Mouse (Mus musculus) C2C12 (cell line): ENCODE data around the gene Clns1a. TPM values are rescaled to one million over a fixed set of nuclear protein-coding genes. Genes with fewer than 3 reads are reported as not detected.

ENCODE experiments used
- H3K27me3 ChIP-seq: one replicate; pipeline ENCODE4 v1.6.1; 2011; ENCODE audit not compliant: control insufficient read depth, insufficient read depth, insufficient read length
- H3K36me3 ChIP-seq: one replicate; pipeline ENCODE4 v1.6.1; 2011; ENCODE audit not compliant: control insufficient read depth, insufficient read depth
- H3K4me3 ChIP-seq: one replicate; pipeline ENCODE4 v1.5.1; 2011; ENCODE audit warnings: mild to moderate bottlenecking, control low read depth; ENCODE audit not compliant: poor library complexity, insufficient read depth, severe bottlenecking
- H3K79me2 ChIP-seq: one replicate; pipeline ENCODE4 v1.6.1; 2011; ENCODE audit not compliant: control insufficient read depth, insufficient read depth
- H3K79me3 ChIP-seq: one replicate; pipeline ENCODE4 v1.6.1; 2011; ENCODE audit warnings: low read depth, control low read depth
- H3ac ChIP-seq: one replicate; pipeline ENCODE3; 2011; ENCODE audit warnings: low read depth; ENCODE audit not compliant: control insufficient read depth, insufficient read length
- CEBPB ChIP-seq: IDR thresholded peaks from one replicate; pipeline ENCODE4 v1.6.1; 2011; ENCODE audit warnings: low read depth, mild to moderate bottlenecking, control low read depth, moderate library complexity
- CTCF ChIP-seq: IDR thresholded peaks from one replicate; pipeline ENCODE4 v1.5.1; 2011; ENCODE audit not compliant: control insufficient read depth, insufficient read depth, insufficient read length
- FOSL1 ChIP-seq: IDR thresholded peaks from one replicate; pipeline ENCODE4 v1.8.0; 2011; ENCODE audit warnings: mild to moderate bottlenecking, low read length; ENCODE audit not compliant: poor library complexity, insufficient read depth, severe bottlenecking
- MAX ChIP-seq: IDR thresholded peaks from one replicate; pipeline ENCODE4 v1.6.1; 2011; ENCODE audit warnings: mild to moderate bottlenecking, control low read depth
- MYOD1 ChIP-seq: IDR thresholded peaks from one replicate; pipeline ENCODE4 v1.6.1; 2011; ENCODE audit warnings: low read depth; ENCODE audit not compliant: control insufficient read depth, insufficient read length
- MYOG ChIP-seq: IDR thresholded peaks from one replicate; pipeline ENCODE4 v1.6.1; 2011; ENCODE audit not compliant: control insufficient read depth, insufficient read length; ENCODE audit errors: extremely low read depth
- USF1 ChIP-seq: IDR thresholded peaks from one replicate; pipeline ENCODE4 v1.6.1; 2011; ENCODE audit warnings: low read depth, mild to moderate bottlenecking, control low read depth, moderate library complexity
- polyA plus RNA-seq: library from polyadenylated mRNA; unstranded; fragments of >200 nt; fragmentation: generic; extraction: Trizol; gene quantifications from one replicate; pipeline ENCODE4 v1.2.1, GENCODE M21; 2012; ENCODE audit warnings: missing spikeins

Gene Clns1a
- polyA plus RNA-seq, 1 experiment = 66.5 TPM

DNA sequence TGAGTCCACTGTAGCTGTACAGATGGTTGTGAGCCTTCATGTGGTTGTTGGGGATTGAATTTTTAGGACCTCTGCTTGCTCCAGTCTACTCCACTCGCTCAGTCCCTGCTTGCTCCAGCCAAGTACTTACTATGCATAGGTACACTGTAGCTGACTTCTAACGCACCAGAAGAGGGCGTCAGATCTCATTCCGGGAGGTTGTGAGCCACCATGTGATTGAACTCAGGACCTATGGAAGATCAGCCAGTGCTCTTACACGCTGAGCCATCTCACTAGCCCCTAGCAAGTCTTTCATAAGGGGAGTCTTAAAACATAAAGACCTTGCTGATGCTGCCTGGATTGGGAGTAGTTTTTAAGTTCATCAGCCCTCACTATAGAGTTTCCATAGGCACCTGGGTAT lies 23.7 kb downstream of the Clns1a start:
- Histone ChIP-seq H3K79me2 (no peaks in the 10 kb centered on the region), H3ac (no peak overlapping the region), H3K27me3 (no peaks in the 10 kb centered on the region), H3K36me3 (peaks cover 20% of the 10 kb centered on the region), H3K4me3 (no peak overlapping the region), H3K79me3 (no peaks in the 10 kb centered on the region)
- no peak for TF ChIP-seq MAX
- no peak for TF ChIP-seq MYOG

DNA sequence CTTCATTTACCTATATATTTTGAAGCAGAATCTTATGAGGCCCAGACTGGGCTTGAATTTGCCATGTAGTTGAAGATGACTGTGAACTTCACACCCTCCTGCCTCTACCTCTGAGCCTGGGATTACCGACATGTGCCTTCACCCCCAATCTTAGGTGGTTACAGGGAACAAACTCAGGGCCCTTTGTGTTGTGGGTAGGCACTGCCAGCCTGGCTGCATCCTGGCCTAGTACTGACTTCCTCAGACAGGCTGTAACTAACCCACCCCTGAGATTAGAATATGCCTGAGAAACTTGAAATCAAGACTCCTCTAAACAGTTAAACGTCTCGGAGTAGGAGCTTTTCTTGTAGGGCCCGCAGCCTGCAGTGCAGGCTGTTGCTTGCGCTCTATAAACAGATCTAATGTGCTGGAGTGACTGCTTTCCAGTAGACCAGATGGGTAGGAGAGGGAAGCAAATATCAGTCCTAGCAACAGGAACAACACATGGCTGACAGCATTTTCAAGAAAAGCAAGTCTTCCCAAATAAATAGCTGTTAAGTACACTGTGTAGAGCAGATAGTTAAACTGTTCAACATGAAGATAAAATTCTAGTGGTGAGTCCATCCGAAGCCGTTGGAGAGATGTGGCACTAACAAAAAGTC lies 26.0 kb downstream of the Clns1a start:
- no peak overlapping the region for H3K4me3 ChIP-seq

DNA sequence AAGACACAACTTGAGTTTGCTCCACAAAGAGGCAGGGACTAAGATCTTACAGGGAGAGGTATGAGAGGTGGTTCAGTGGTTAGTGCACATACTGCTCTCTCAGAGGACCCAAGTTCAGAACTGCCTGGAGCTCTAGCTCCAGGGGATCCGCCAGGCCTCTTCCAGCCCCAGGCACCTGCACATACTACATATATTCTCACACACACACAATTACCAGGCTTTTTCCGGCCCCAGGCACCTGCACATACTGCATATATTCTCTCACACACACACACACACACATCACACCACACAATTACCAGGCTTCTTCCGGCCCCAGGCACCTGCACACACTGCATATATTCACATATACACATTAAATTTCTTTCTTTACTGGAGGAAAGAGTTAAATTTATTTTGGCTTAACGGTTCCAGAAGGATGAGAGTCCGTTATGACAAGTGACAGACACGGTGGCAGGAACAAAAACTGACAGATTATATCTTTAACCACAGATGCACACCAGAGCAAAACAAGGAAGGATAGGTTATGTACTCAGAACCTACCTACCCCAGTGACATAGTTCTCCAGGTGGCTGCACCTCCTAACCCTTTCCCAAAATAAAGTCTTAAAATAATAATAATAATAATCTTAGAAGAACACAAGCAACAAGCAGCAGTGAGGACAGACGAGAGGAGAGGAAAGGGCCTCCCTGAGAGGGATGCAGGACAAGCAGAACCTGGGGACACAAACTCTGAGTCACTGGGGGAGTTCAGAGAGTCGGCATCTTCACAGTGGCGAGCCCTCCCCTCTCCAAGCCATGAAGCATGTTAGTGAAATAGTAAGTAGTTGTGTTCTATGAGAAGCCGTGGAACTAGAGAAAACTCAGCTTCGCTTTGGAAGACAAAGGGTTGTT lies 27.5 kb downstream of the Clns1a start:
- Histone ChIP-seq H3K79me3 (no peaks in the 10 kb centered on the region), H3K27me3 (no peaks in the 10 kb centered on the region), H3K36me3 (peaks cover under 1% of the 10 kb centered on the region), H3K4me3 (no peak overlapping the region), H3K79me2 (no peaks in the 10 kb centered on the region), H3ac (no peak overlapping the region)
- TF ChIP-seq CEBPB (no peak), USF1 (no peak), MYOD1 (no peak), FOSL1 (no peak), MYOG (no peak), CTCF (no peak)

More for the DNA sequence above, 26.0 kb downstream of the Clns1a start:
- H3K79me2 ChIP-seq = no peaks in the 10 kb centered on the region
- H3K36me3 ChIP-seq = peaks cover 7% of the 10 kb centered on the region
- H3K27me3 ChIP-seq = no peaks in the 10 kb centered on the region
- H3ac ChIP-seq = no peak overlapping the region
- H3K79me3 ChIP-seq = no peaks in the 10 kb centered on the region
- no peak for TF ChIP-seq CTCF
- TF ChIP-seq MAX = no peak

DNA sequence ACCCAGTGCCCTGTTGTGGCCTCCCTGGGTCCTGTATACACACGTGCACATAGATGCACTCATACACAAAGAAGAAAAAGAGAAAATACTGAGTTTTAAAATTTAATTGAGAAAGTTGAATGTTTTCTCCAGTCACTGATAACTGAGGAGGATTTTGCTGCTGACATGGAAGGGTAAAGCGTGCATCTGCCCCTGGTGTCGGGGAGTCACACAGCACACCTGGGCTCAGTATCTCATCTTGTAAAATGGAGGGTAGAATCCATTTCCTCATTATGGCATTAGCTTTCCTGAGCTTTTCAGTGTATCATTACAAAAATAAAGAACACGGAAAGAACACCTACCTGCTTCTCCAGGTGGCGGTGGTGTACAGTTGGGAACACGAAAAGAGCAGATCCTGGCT lies 29.0 kb downstream of the Clns1a start:
- Histone ChIP-seq H3ac (no peak overlapping the region), H3K4me3 (no peak overlapping the region), H3K79me2 (no peaks in the 10 kb centered on the region), H3K36me3 (no peaks in the 10 kb centered on the region), H3K79me3 (no peaks in the 10 kb centered on the region), H3K27me3 (no peaks in the 10 kb centered on the region)
- TF ChIP-seq CTCF (no peak), MYOG (no peak), MYOD1 (no peak), CEBPB (no peak), USF1 (no peak), MAX (no peak), FOSL1 (no peak)

DNA sequence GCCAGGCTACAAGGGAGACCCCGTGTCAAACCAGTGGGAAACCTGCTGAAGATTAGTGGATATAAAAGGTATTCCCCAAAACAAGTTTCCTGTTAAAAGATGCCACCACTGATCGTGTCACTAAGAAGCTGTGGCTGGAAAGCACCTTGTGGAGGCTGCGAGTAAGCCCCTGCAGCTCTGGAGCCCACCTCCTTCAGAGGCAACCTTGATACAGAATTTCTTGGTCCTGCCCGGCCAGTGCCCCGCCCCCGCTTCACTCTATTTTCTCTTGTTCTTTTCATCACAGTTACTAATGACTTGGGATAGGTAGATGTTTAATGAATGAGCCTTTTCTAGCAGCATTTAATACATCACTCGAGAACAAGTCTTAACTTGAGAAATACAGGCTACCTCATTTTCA lies 29.6 kb downstream of the Clns1a start:
- Histone ChIP-seq H3K79me3 (no peaks in the 10 kb centered on the region), H3K36me3 (no peaks in the 10 kb centered on the region), H3ac (no peak overlapping the region), H3K27me3 (no peaks in the 10 kb centered on the region), H3K79me2 (no peaks in the 10 kb centered on the region), H3K4me3 (no peak overlapping the region)
- TF ChIP-seq USF1 (no peak), MYOG (no peak), CTCF (no peak), CEBPB (no peak), MYOD1 (no peak), FOSL1 (no peak), MAX (no peak)

DNA sequence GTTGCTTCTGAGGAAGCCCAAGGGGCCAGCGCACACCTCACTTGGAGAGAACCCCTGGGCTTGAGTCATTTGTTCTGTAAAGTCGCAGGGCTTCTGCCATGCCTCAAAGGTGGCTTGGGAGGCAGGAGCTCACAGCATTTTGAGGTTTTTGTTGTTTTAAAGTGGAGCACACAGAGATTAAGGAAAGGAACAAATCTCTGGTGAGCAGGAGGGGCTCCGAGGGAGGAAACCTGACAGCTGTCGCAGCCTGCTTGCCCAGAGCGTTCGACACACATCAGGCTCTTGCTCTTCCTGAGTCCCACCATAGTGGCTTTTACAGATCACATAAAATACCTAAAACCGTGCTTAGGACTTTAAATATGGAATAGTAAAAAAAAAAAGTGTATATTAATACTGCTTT lies 30.3 kb downstream of the Clns1a start:
- TF ChIP-seq CEBPB = no peak
- no peak for TF ChIP-seq MAX
- TF ChIP-seq MYOD1 = no peak
- no peak for TF ChIP-seq CTCF
- TF ChIP-seq MYOG = no peak
- no peak for TF ChIP-seq USF1
- TF ChIP-seq FOSL1 = no peak
- Histone ChIP-seq H3K79me2 (no peaks in the 10 kb centered on the region), H3K4me3 (no peak overlapping the region), H3K36me3 (no peaks in the 10 kb centered on the region), H3ac (no peak overlapping the region), H3K79me3 (no peaks in the 10 kb centered on the region), H3K27me3 (no peaks in the 10 kb centered on the region)
